9 mouse cellular contexts compared by ENCODE assay signal in genomic region chr14:16219015-16219414, GRCm38 (mm10). TPM values are rescaled to one million over a fixed set of nuclear protein-coding genes. Genes with fewer than 3 reads are reported as not detected.
DNase-seq lines count a peak whose midpoint lies in the region; ATAC-seq and TF ChIP-seq lines count a peak whose summit lies in the region.
"Had no signal": no experiment of that assay in that cellular context is flagged by ENCODE, and none has a peak within 500 bp of the region (broad histone marks: within the 10 kb centered on the region; RNA-seq: fewer than 3 reads in every experiment).

No protein-coding gene starts in this region.

- no peak overlapping the region for H3K4me2 ChIP-seq in hindbrain, postnatal 0 days (ENCODE audit: low read depth, low read length)
- H3K4me2 ChIP-seq in hindbrain, embryonic 12.5 days (replicated peaks) = no peak overlapping the region
- H3K4me2 ChIP-seq: neural tube, embryonic 12.5 days had no signal

- no peaks in the 10 kb centered on the region for H3K9me3 ChIP-seq in hindbrain, postnatal 0 days (ENCODE audit: low read length)
- H3K9me3 ChIP-seq in hindbrain, embryonic 12.5 days (replicated peaks) = no peaks in the 10 kb centered on the region
- H3K9me3 ChIP-seq: neural tube, embryonic 12.5 days had no signal

- no peak for ATAC-seq in hindbrain, postnatal 0 days
- ATAC-seq in hindbrain, embryonic 12.5 days (ENCODE audit: low FRiP score) = no peak
- peak; percentile 77 for ATAC-seq in inflammation-experienced regulatory T-cells, adult 6 months

- peak; percentile 77 for TF ChIP-seq CTCF in hindbrain, postnatal 0 days (IDR thresholded peaks at IDR 0.05; ENCODE audit: low read depth)

- peak; percentile 75 for DNase-seq in hindbrain, postnatal 0 days (ENCODE audit: low spot score)
- DNase-seq in CD4-positive helper T cell, adult 2 months (ENCODE audit: low read depth, low spot score) = peak; percentile 53
- DNase-seq in MN1 (ENCODE audit: low spot score) = peak; percentile 39
- no peak for DNase-seq in spleen, adult 12 weeks (ENCODE audit: low spot score)
- no peak for DNase-seq in layer of hippocampus, postnatal 10 days (ENCODE audit: low spot score in 2 of 2)
- no peak for DNase-seq in urinary bladder, adult 18-20 months (ENCODE audit: low spot score in 2 of 2)

- WGBS in hindbrain, postnatal 0 days = 58% methylated on average over 2 of the region's 2 CpGs
- 59% methylated on average over 2 of the region's 2 CpGs for WGBS in hindbrain, embryonic 12.5 days

- H3K36me3 ChIP-seq in hindbrain, postnatal 0 days (ENCODE audit: insufficient read depth, low read length) = no peaks in the 10 kb centered on the region
- no peaks in the 10 kb centered on the region for H3K36me3 ChIP-seq in hindbrain, embryonic 12.5 days
- H3K36me3 ChIP-seq: neural tube, embryonic 12.5 days had no signal

- H3K4me1 ChIP-seq in hindbrain, postnatal 0 days (ENCODE audit: insufficient read depth, low read length) = no peaks in the 10 kb centered on the region
- H3K4me1 ChIP-seq in hindbrain, embryonic 12.5 days = no peaks in the 10 kb centered on the region
- H3K4me1 ChIP-seq: neural tube, embryonic 12.5 days had no signal

- no peak overlapping the region for H3K9ac ChIP-seq in hindbrain, postnatal 0 days (replicated peaks; ENCODE audit: low read length)
- H3K9ac ChIP-seq in hindbrain, embryonic 12.5 days = no peak overlapping the region
- H3K9ac ChIP-seq: neural tube, embryonic 12.5 days had no signal

- H3K27me3 ChIP-seq in hindbrain, postnatal 0 days (ENCODE audit: insufficient read depth, low read length) = no peaks in the 10 kb centered on the region
- H3K27me3 ChIP-seq in hindbrain, embryonic 12.5 days = no peaks in the 10 kb centered on the region
- H3K27me3 ChIP-seq: neural tube, embryonic 12.5 days had no signal

- no peak overlapping the region for H3K27ac ChIP-seq in hindbrain, postnatal 0 days
- no peak overlapping the region for H3K27ac ChIP-seq in hindbrain, embryonic 12.5 days
- H3K27ac ChIP-seq: neural tube, embryonic 12.5 days had no signal

- no peak overlapping the region for H3K4me3 ChIP-seq in hindbrain, postnatal 0 days (ENCODE audit: low read length)
- H3K4me3 ChIP-seq in hindbrain, embryonic 12.5 days = no peak overlapping the region
- H3K4me3 ChIP-seq: neural tube, embryonic 12.5 days had no signal

RNA-seq across cellular contexts. Expression of gene Ngly1, which starts 30.1 kb away (rescaled TPM):
- total RNA-seq in hindbrain, postnatal 0 days (2014; rRNA removed) = 15.3 and 24.0 TPM in 2 replicates
- polyA plus RNA-seq in hindbrain, postnatal 0 days (2015; fragmentation: Nextera tagmentation; extraction: Ambion mirVana) = 27.6 and 30.4 TPM in 2 replicates
- 27.6 and 27.7 TPM in 2 replicates for polyA plus RNA-seq in hindbrain, embryonic 12.5 days (2016; fragmentation: Nextera tagmentation; extraction: Ambion mirVana)
- polyA plus RNA-seq in inflammation-experienced regulatory T-cells, adult 6 months (2017; shearing (Covaris generic)) = 100 to 1,000 TPM in 1 of 3 experiments, 10 to 100 TPM in 2; 78.7 to 102 (median 93.2) TPM
- total RNA-seq in layer of hippocampus, postnatal 10 days (2021) = 10 to 100 TPM; 35.6 to 38.0 TPM

RNA-seq across cellular contexts. Expression of gene Oxsm, which starts 30.6 kb away (rescaled TPM):
- 4.0 and 4.6 TPM in 2 replicates for total RNA-seq in hindbrain, postnatal 0 days (2014; rRNA removed)
- 1.4 and 1.7 TPM in 2 replicates for polyA plus RNA-seq in hindbrain, postnatal 0 days (2015; fragmentation: Nextera tagmentation; extraction: Ambion mirVana)
- 1.6 and 1.8 TPM in 2 replicates for polyA plus RNA-seq in hindbrain, embryonic 12.5 days (2016; fragmentation: Nextera tagmentation; extraction: Ambion mirVana)
- 1 to 10 TPM; 4.4 to 6.8 (median 5.6) TPM for polyA plus RNA-seq in inflammation-experienced regulatory T-cells, adult 6 months (2017; shearing (Covaris generic))
- 10 to 100 TPM in 1 of 2 experiments, 1 to 10 TPM in 1; 9.2 to 10.0 TPM for total RNA-seq in layer of hippocampus, postnatal 10 days (2021)

Comparison
In these comparisons a context has a peak if more than half of its experiments do, and no peak if none do; other contexts are left out.
1. DNase-seq: peak in hindbrain, postnatal 0 days (single experiment), CD4-positive helper T cell, adult 2 months (single experiment) and MN1 (single experiment); none in spleen, adult 12 weeks (single experiment), layer of hippocampus, postnatal 10 days (0 of 2) and urinary bladder, adult 18-20 months (0 of 2).